Mouse (Mus musculus): ENCODE results near the gene Ttc26. TPM values are rescaled to one million over a fixed set of nuclear protein-coding genes. Genes with fewer than 3 reads are reported as not detected.
"Not testable (repeated sequence)": the region's sequence is repeated elsewhere in the genome, so short reads cannot be mapped to it uniquely, and the experiment has no call there.

Gene Ttc26
- total RNA-seq, 2 experiments from 2014 or later = 0.67 to 0.71 TPM

DNA sequence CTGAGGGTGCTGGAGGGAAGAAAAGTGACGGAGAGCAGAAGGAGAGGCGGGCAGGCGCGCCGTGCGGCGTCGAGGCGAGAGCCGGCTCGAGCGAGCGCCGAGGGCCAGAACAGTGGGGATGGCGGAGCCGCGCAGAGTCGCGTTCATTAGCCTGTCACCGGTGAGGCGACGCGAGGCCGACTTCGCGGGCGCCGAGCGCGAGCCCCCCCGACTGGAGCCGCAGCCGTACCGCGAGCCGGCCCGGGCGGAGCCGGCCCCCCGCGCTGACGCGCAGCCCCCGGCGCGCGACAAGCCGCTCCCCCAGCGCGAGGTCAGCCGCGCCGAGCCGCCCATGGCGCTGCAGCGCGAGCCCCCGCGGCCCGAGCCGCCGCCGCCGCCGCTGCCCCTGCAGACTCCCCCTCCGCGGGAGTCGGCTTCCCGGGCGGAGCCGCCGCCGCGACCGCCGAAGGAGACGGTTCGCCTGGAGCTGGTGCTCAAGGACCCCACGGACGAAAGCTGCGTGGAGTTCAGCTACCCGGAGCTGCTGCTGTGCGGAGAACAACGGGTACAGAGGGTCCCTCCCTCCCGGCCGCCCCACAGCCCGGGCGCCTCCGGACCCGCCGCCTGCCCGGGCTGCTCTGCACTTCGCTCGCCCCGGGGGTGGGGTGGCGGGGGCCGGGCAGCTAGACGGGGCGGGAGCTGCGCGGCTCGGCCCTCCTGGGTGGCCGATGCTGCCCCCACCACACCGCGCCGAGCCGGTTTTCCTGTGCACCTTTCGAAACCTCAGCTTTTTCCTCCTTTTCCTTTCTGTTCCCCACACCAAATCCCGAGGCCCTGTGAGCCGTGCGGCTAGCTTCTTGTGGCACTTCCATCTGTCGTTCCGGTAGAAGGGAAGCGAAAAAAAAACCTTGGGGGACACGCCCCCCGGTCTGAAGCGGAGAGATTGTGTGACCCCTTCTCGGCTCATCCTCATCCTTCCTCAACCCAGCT lies 53.1 kb downstream of the Ttc26 start:
- peak in 1 of 2 experiments; percentile 29 for DNase-seq
- intact Hi-C loops (cut with DNase I) = loop anchor here (5.0 kb wide), 1 partner anchor 98 kb away; the partner anchor contains the start of gene Fmc1

DNA sequence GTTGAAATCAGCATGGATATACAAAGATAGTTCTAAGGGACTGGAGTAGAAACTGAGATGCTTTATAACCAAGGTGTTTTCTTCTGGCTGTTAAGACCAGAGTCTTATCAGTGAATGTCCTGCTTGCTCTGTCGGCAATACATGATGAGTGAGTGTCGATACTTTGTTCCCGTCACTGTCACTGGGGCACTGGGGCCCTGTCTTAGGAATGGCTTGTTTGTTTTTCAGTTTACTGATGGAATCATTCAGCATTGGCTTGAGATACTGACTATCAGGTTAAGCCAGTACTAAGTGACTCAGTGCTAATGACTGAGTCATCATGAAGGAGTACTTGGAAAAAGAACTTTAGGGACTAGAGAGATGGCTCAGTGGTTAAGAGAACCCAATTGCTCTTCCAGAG lies 62.6 kb downstream of the Ttc26 start:
- intact Hi-C loops (cut with DNase I) = no loop called here
- DNase-seq = no peak

DNA sequence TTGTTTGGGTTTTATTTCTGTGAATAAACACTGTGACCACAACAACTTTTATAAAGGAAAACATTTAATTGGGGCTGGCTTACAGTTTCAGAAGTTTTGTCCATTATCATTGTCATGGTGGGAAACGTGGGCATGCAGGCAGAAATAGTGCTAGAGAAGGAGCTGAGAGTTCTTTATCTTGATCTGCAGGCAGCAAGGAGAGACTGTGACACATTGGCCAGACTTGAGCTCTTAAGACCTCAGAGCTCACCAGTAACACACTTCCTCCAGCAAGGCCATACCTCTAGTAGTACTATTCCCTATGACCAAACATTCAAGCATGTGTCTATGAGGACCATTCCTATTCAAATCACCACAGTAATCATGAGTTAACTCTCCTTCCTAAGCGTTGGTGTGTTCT lies 67.0 kb downstream of the Ttc26 start:
- intact Hi-C loops (cut with DNase I) = no loop called here
- no peak for DNase-seq

DNA sequence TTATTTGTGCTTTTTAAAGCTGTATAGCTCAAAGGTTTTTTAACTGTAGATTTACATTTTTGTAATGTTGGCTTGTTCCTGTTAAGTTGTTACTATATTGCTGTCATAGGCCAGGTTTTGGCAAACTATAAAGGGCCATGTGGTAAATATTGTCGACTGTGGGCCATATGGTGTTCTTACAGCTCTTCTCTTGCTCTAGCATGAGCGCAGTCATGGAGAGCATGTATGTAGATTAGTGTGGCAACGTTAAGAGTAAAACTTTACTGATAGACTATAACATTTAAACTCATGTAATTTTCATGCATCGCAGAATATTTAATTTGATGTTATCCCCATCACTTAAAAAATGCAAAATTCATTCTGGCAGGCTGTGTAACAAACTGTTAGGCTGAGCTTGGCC lies 71.8 kb downstream of the Ttc26 start:
- intact Hi-C loops (cut with DNase I) = no loop called here
- DNase-seq = no peak

DNA sequence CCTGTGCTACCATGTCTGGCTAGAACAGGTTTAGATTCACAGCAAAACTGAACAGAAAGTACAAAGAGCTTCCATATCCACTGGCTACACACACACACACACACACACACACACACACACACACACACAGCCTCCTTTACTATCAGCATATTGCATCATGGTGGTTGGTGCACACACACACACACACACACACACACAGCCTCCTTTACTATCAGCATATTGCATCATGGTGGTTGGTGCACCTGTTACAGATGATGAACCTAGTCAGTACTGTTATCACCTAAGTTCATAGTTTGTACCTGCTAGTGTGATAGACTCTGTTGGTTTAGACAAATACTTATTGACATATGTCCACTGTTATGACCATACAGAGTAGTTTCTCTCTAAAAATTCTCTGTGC lies 75.2 kb downstream of the Ttc26 start:
- intact Hi-C loops (cut with DNase I); DNase-seq: not testable (repeated sequence)

DNA sequence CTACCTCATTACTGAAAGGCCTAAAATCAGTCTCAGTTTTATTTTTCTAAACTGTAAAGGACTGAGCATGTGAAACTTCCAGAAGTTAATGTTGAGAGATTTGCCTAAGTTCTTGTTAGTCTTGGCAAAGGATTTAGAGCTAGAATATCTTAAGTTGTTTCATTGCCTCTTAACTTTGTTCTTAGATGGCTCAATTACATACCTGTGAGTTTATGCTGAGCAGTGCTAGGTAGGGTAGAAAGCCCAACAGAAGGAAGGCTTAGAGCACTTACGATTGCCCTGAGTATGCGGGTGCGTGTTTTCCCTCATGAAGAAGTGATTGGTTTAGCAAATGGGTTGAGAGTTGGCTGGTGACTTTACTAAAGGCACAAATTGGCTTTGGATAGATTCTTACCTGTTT lies 76.8 kb downstream of the Ttc26 start:
- DNase-seq = no peak
- intact Hi-C loops (cut with DNase I) = no loop called here

DNA sequence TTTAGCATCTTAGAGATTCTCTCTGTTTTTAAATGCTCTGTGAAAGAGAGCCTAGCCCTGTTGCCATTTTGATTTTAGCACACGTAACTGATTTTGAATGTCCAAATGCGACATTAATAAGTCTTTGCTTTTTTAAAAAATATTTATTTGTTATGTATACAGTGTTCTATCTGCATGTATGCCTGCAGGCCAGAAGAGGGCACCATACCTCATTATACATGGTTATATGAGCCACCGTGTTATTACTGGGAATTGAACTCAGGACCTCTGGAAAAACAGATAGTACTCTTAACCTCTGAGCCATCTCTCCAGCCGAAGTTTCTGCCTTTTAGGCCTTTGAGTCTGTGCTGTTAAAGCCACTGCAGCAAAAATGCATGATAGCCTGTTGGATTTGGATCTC lies 88.3 kb downstream of the Ttc26 start:
- intact Hi-C loops (cut with DNase I) = no loop called here

More for the DNA sequence above, 88.3 kb downstream of the Ttc26 start:
- no peak for DNase-seq

Other genes with a start within 250 kb of the Ttc26 start
- gene D630045J12Rik, start 127.5 kb upstream of the Ttc26 start, total RNA-seq (2021) = under 1 TPM; 0.38 to 0.39 TPM
- under 1 TPM; 0.49 to 0.59 TPM for gene Zc3hav1l, start 82.2 kb upstream of the Ttc26 start, total RNA-seq (2021)
- gene Zc3hav1, start 26.9 kb upstream of the Ttc26 start, total RNA-seq (2021) = 1 to 10 TPM; 5.7 to 6.9 TPM
- 10 to 100 TPM; 18.3 to 21.8 TPM for gene Ubn2, start 52.5 kb downstream of the Ttc26 start, total RNA-seq (2021)
- 100 to 1,000 TPM; 120 to 165 TPM for gene Fmc1, start 152.0 kb downstream of the Ttc26 start, total RNA-seq (2021)
- 100 to 1,000 TPM in 1 of 2 experiments, 10 to 100 TPM in 1; 93.4 to 113 TPM for gene Luc7l2, start 169.9 kb downstream of the Ttc26 start, total RNA-seq (2021)